Mouse (Mus musculus) adrenal gland, postnatal 10 days (tissue): ENCODE data around the gene Nup62. TPM values are rescaled to one million over a fixed set of nuclear protein-coding genes. Genes with fewer than 3 reads are reported as not detected.

Source experiments
- DNase-seq: peaks from one replicate; pipeline ENCODE4 v3.0.0; 2021; ENCODE audit warnings: mixed read lengths
- total RNA-seq, 2 experiments: library from RNA; stranded (reverse); gene quantifications; 2 replicates each; pipeline ENCODE4 v1.2.3; 2021

Nup62 gene
- total RNA-seq, 2 experiments from 2014 or later = 44.3 to 47.1 TPM

- peak; percentile 98 for DNase-seq
Observed at GRCm38 (mm10) chr7:44848561-44849415, 32.9 kb downstream of the Nup62 start, which contains the start of the genes Akt1s1 and Tbc1d17. Akt1s1 (plus strand) TSS chr7:44848991. Tbc1d17 (minus strand) TSS chr7:44849079.

GRCm38 (mm10) chr7:44849416-44850111, 33.7 kb downstream of the Nup62 start:
- peak; percentile 93 for DNase-seq

- DNase-seq = peak; percentile 88
Observed at GRCm38 (mm10) chr7:44850146-44850545, 34.3 kb downstream of the Nup62 start.

GRCm38 (mm10) chr7:44850789-44851624, 35.1 kb downstream of the Nup62 start:
- DNase-seq = no peak

GRCm38 (mm10) chr7:44851625-44852234, 35.8 kb downstream of the Nup62 start:
- no peak for DNase-seq

GRCm38 (mm10) chr7:44852259-44853027, 36.6 kb downstream of the Nup62 start:
- no peak for DNase-seq

- no peak for DNase-seq
Observed at GRCm38 (mm10) chr7:44853065-44853464, 37.2 kb downstream of the Nup62 start.

GRCm38 (mm10) chr7:44853596-44854355, 37.9 kb downstream of the Nup62 start:
- peak; percentile 53 for DNase-seq

- peak; percentile 95 for DNase-seq
Observed at GRCm38 (mm10) chr7:44854356-44855031, 38.6 kb downstream of the Nup62 start.

GRCm38 (mm10) chr7:44855036-44855435, 39.1 kb downstream of the Nup62 start:
- no peak for DNase-seq

GRCm38 (mm10) chr7:44856265-44856916, 40.5 kb downstream of the Nup62 start:
- DNase-seq = no peak

- peak; percentile 90 for DNase-seq
Observed at GRCm38 (mm10) chr7:44857042-44857552, 41.2 kb downstream of the Nup62 start, which contains the start of gene Pnkp. Pnkp (plus strand) TSS chr7:44857139.

GRCm38 (mm10) chr7:44857905-44858304, 42.0 kb downstream of the Nup62 start:
- peak; percentile 59 for DNase-seq

- DNase-seq = no peak
Observed at GRCm38 (mm10) chr7:44859896-44860295, 44.0 kb downstream of the Nup62 start.

- DNase-seq = peak; percentile 84
Observed at GRCm38 (mm10) chr7:44860576-44861428, 44.9 kb downstream of the Nup62 start.

GRCm38 (mm10) chr7:44861429-44861816, 45.5 kb downstream of the Nup62 start:
- no peak for DNase-seq

GRCm38 (mm10) chr7:44862434-44862833, 46.5 kb downstream of the Nup62 start:
- DNase-seq = no peak

GRCm38 (mm10) chr7:44863210-44863609, 47.3 kb downstream of the Nup62 start:
- DNase-seq = no peak
